In genomic region chr15:8734363-8734739, GRCm38 (mm10) we compare ENCODE assay signal across 28 mouse cellular contexts. TPM values are rescaled to one million over a fixed set of nuclear protein-coding genes. Genes with fewer than 3 reads are reported as not detected.
A peak's percentile ranks its signal among the peaks of the same experiment; 100 is the strongest.
DNase-seq lines count a peak whose midpoint lies in the region; ATAC-seq and TF ChIP-seq lines count a peak whose summit lies in the region.
"Had no signal": no experiment of that assay in that cellular context is flagged by ENCODE, and none has a peak within 500 bp of the region (broad histone marks: within the 10 kb centered on the region; RNA-seq: fewer than 3 reads in every experiment).

No protein-coding gene starts in this region.

- no peak for DNase-seq in forebrain, embryonic 11.5 days (ENCODE audit: low spot score)
- no peak for DNase-seq in forebrain, postnatal 0 days
- no peak for DNase-seq in kidney, adult 11 months
- peak; percentile 45 for DNase-seq in midbrain, embryonic 11.5 days (ENCODE audit: low spot score, missing footprints)
- DNase-seq in midbrain, embryonic 14.5 days = no peak
- DNase-seq: adrenal gland, postnatal 25 days; cerebellum, adult 11-12 months; cerebellum, adult 9-11 months; gastrocnemius, postnatal 25 days; heart, adult 2 months; heart, postnatal 4 days; kidney, adult 8-10 months; layer of hippocampus, adult 9-11 months; lung, postnatal 4 days; right cerebral cortex, adult 18-20 months; right cerebral cortex, postnatal 4 days; thymus, adult 18-20 months; thymus, postnatal 25 days had no signal

- no peaks in the 10 kb centered on the region for H3K36me3 ChIP-seq in forebrain, embryonic 11.5 days (ENCODE audit: control insufficient read depth, insufficient read depth, low read length)
- no peaks in the 10 kb centered on the region for H3K36me3 ChIP-seq in forebrain, postnatal 0 days (ENCODE audit: insufficient read depth)
- H3K36me3 ChIP-seq in kidney, embryonic 16.5 days (ENCODE audit: insufficient read depth, low read length) = no peaks in the 10 kb centered on the region
- H3K36me3 ChIP-seq in midbrain, embryonic 11.5 days (ENCODE audit: control insufficient read depth, insufficient read depth, low read length) = no peaks in the 10 kb centered on the region
- no peaks in the 10 kb centered on the region for H3K36me3 ChIP-seq in midbrain, embryonic 14.5 days (ENCODE audit: control insufficient read depth, insufficient read depth, low read length)
- H3K36me3 ChIP-seq: embryonic facial prominence, embryonic 15.5 days; heart, embryonic 12.5 days; limb, embryonic 13.5 days; midbrain, embryonic 15.5 days had no signal

- peaks cover 4% of the 10 kb centered on the region for H3K4me1 ChIP-seq in forebrain, embryonic 11.5 days (replicated peaks; ENCODE audit: control insufficient read depth, insufficient read depth, low read length)
- H3K4me1 ChIP-seq in forebrain, postnatal 0 days (ENCODE audit: insufficient read depth) = no peaks in the 10 kb centered on the region
- H3K4me1 ChIP-seq in kidney, embryonic 16.5 days (ENCODE audit: insufficient read depth, low read length) = 0 out of 2 replicates have a peak, but pooled peaks cover 4% of the 10 kb centered on the region
- H3K4me1 ChIP-seq in midbrain, embryonic 11.5 days (ENCODE audit: control insufficient read depth, insufficient read depth, low read length) = 0 out of 2 replicates have a peak, but pooled peaks cover 3% of the 10 kb centered on the region
- no peaks in the 10 kb centered on the region for H3K4me1 ChIP-seq in midbrain, embryonic 14.5 days (ENCODE audit: control insufficient read depth, insufficient read depth, low read length)
- H3K4me1 ChIP-seq: embryonic facial prominence, embryonic 15.5 days; midbrain, embryonic 15.5 days had no signal

- WGBS in forebrain, embryonic 11.5 days = 83% methylated on average over 6 of the region's 6 CpGs
- 67% methylated on average over 6 of the region's 6 CpGs for WGBS in forebrain, postnatal 0 days
- 30% methylated on average over 6 of the region's 6 CpGs for WGBS in kidney, embryonic 16.5 days
- 84% methylated on average over 6 of the region's 6 CpGs for WGBS in midbrain, embryonic 11.5 days
- 92% methylated on average over 6 of the region's 6 CpGs for WGBS in midbrain, embryonic 14.5 days

- no peak overlapping the region for H3K4me3 ChIP-seq in forebrain, embryonic 11.5 days (ENCODE audit: low read depth, low read length)
- H3K4me3 ChIP-seq in forebrain, postnatal 0 days (ENCODE audit: low read depth, low read length) = no peak overlapping the region
- H3K4me3 ChIP-seq in kidney, embryonic 16.5 days (ENCODE audit: low read length) = no peak overlapping the region
- no peak overlapping the region for H3K4me3 ChIP-seq in midbrain, embryonic 11.5 days (ENCODE audit: low read depth, low read length)
- H3K4me3 ChIP-seq in midbrain, embryonic 14.5 days (replicated peaks; ENCODE audit: low read depth, low read length) = no peak overlapping the region
- H3K4me3 ChIP-seq: embryonic facial prominence, embryonic 15.5 days; heart, adult 2 months; heart, embryonic 12.5 days; limb, embryonic 13.5 days; midbrain, embryonic 15.5 days had no signal

- H3K9me3 ChIP-seq in forebrain, embryonic 11.5 days (ENCODE audit: control insufficient read depth, low read length) = no peaks in the 10 kb centered on the region; the same call in 1 of the 2 replicates
- H3K9me3 ChIP-seq in forebrain, postnatal 0 days (ENCODE audit: low read length) = no peaks in the 10 kb centered on the region
- H3K9me3 ChIP-seq in kidney, embryonic 16.5 days (ENCODE audit: low read length) = no peaks in the 10 kb centered on the region
- no peaks in the 10 kb centered on the region for H3K9me3 ChIP-seq in midbrain, embryonic 11.5 days (ENCODE audit: control insufficient read depth, low read length)
- H3K9me3 ChIP-seq in midbrain, embryonic 14.5 days (ENCODE audit: control insufficient read depth, low read length) = no peaks in the 10 kb centered on the region
- H3K9me3 ChIP-seq: embryonic facial prominence, embryonic 15.5 days; heart, embryonic 12.5 days; limb, embryonic 13.5 days; midbrain, embryonic 15.5 days had no signal

- no peak for TF ChIP-seq CTCF in forebrain, postnatal 0 days (IDR thresholded peaks at IDR 0.05; ENCODE audit: low read depth)

- no peaks in the 10 kb centered on the region for H3K27me3 ChIP-seq in forebrain, embryonic 11.5 days (ENCODE audit: control insufficient read depth, insufficient read depth, low read length)
- H3K27me3 ChIP-seq in forebrain, postnatal 0 days (ENCODE audit: insufficient read depth, low read length) = no peaks in the 10 kb centered on the region
- H3K27me3 ChIP-seq in kidney, embryonic 16.5 days (ENCODE audit: insufficient read depth, low read length) = no peaks in the 10 kb centered on the region
- H3K27me3 ChIP-seq in midbrain, embryonic 11.5 days (ENCODE audit: control insufficient read depth, insufficient read depth, low read length) = no peaks in the 10 kb centered on the region
- H3K27me3 ChIP-seq in midbrain, embryonic 14.5 days (ENCODE audit: control insufficient read depth, insufficient read depth, low read length) = no peaks in the 10 kb centered on the region
- H3K27me3 ChIP-seq: embryonic facial prominence, embryonic 15.5 days; heart, embryonic 12.5 days; limb, embryonic 13.5 days; midbrain, embryonic 15.5 days had no signal

- H3K4me2 ChIP-seq in forebrain, embryonic 11.5 days (ENCODE audit: low read depth, low read length, severe bottlenecking) = no peak overlapping the region
- no peak overlapping the region for H3K4me2 ChIP-seq in forebrain, postnatal 0 days (ENCODE audit: low read depth)
- H3K4me2 ChIP-seq in kidney, embryonic 16.5 days (replicated peaks; ENCODE audit: low read depth, low read length) = peak overlapping the region; percentile 9; the same call in 1 of the 2 replicates
- H3K4me2 ChIP-seq in midbrain, embryonic 11.5 days = no peak overlapping the region
- no peak overlapping the region for H3K4me2 ChIP-seq in midbrain, embryonic 14.5 days (ENCODE audit: low read length)
- H3K4me2 ChIP-seq: embryonic facial prominence, embryonic 15.5 days; heart, embryonic 12.5 days; hindbrain, embryonic 14.5 days; liver, embryonic 11.5 days; midbrain, embryonic 15.5 days had no signal

- no peak for ATAC-seq in forebrain, embryonic 11.5 days (replicated peaks; ENCODE audit: low FRiP score)
- ATAC-seq in forebrain, postnatal 0 days = no peak
- ATAC-seq in kidney, embryonic 16.5 days (ENCODE audit: low FRiP score, low TSS enrichment) = peak; percentile 70
- no peak for ATAC-seq in midbrain, embryonic 11.5 days (ENCODE audit: low FRiP score)
- ATAC-seq in midbrain, embryonic 14.5 days (ENCODE audit: low FRiP score, low TSS enrichment) = no peak
- ATAC-seq in megakaryocyte progenitor cell, adult 5-6 weeks (replicated peaks; ENCODE audit: poor library complexity) = 0 out of 2 replicates have a peak, but pooled peaks have one; percentile 42
- ATAC-seq in erythroid progenitor cell, adult 5-6 weeks (replicated peaks; ENCODE audit: low FRiP score, poor library complexity, severe bottlenecking) = no peak
- ATAC-seq: midbrain, embryonic 15.5 days had no signal

- H3K9ac ChIP-seq in forebrain, embryonic 11.5 days (ENCODE audit: low read length) = no peak overlapping the region
- no peak overlapping the region for H3K9ac ChIP-seq in forebrain, postnatal 0 days
- no peak overlapping the region for H3K9ac ChIP-seq in kidney, embryonic 16.5 days (replicated peaks; ENCODE audit: low read length)
- no peak overlapping the region for H3K9ac ChIP-seq in midbrain, embryonic 11.5 days (ENCODE audit: low read length)
- no peak overlapping the region for H3K9ac ChIP-seq in midbrain, embryonic 14.5 days (replicated peaks; ENCODE audit: low read length)
- H3K9ac ChIP-seq: embryonic facial prominence, embryonic 15.5 days; heart, embryonic 12.5 days; hindbrain, embryonic 14.5 days; limb, embryonic 13.5 days; midbrain, embryonic 15.5 days had no signal

- peak overlapping the region; percentile 1; the same call in 1 of the 2 replicates for H3K27ac ChIP-seq in forebrain, embryonic 11.5 days (ENCODE audit: low read depth, low read length)
- no peak overlapping the region for H3K27ac ChIP-seq in forebrain, postnatal 0 days (ENCODE audit: low read depth, low read length)
- H3K27ac ChIP-seq in kidney, embryonic 16.5 days (ENCODE audit: low read length) = peak overlapping the region; percentile 73
- no peak overlapping the region for H3K27ac ChIP-seq in midbrain, embryonic 11.5 days (ENCODE audit: low read depth, low read length)
- H3K27ac ChIP-seq in midbrain, embryonic 14.5 days (replicated peaks; ENCODE audit: low read depth, low read length) = no peak overlapping the region
- H3K27ac ChIP-seq: embryonic facial prominence, embryonic 15.5 days; heart, adult 2 months; hindbrain, embryonic 14.5 days; limb, embryonic 13.5 days; midbrain, embryonic 15.5 days; stomach, postnatal 0 days had no signal

RNA-seq across cellular contexts. Expression of gene Slc1a3, which starts 23.8 kb away (rescaled TPM):
- polyA plus RNA-seq in forebrain, embryonic 11.5 days (2014; fragmentation: Nextera tagmentation; extraction: Ambion mirVana) = 48.7 and 49.3 TPM in 2 replicates
- 210 and 234 TPM in 2 replicates for total RNA-seq in forebrain, postnatal 0 days (2014; rRNA removed)
- polyA plus RNA-seq in forebrain, postnatal 0 days (2015; fragmentation: Nextera tagmentation; extraction: Ambion mirVana) = 147 and 192 TPM in 2 replicates
- 14.6 and 18.0 TPM in 2 replicates for polyA plus RNA-seq in kidney, embryonic 16.5 days (2015; fragmentation: Nextera tagmentation; extraction: Ambion mirVana)
- 33.5 and 39.5 TPM in 2 replicates for polyA plus RNA-seq in midbrain, embryonic 11.5 days (2014; fragmentation: Nextera tagmentation; extraction: Ambion mirVana)
- polyA plus RNA-seq in midbrain, embryonic 14.5 days (2014; fragmentation: Nextera tagmentation; extraction: Ambion mirVana) = 117 and 138 TPM in 2 replicates
- total RNA-seq in megakaryocyte progenitor cell, adult 5-6 weeks (2015) = 0.67 TPM in 1 of 2 replicates, not detected in the other
- 0.08 TPM in 1 of 2 replicates, not detected in the other for total RNA-seq in megakaryocyte progenitor cell, adult 5-6 weeks (2017)
- 6.5 and 19.7 TPM in 2 replicates for total RNA-seq in erythroid progenitor cell, adult 5-6 weeks (2015; ENCODE audit: low replicate concordance)
- total RNA-seq in erythroid progenitor cell, adult 5-6 weeks (2017; ENCODE audit: low replicate concordance) = 1.7 and 2.6 TPM in 2 replicates

Comparison
In these comparisons a context has a peak if more than half of its experiments do, and no peak if none do; other contexts are left out.
1. H3K27ac ChIP-seq: peak in forebrain, embryonic 11.5 days (single experiment) and kidney, embryonic 16.5 days (single experiment); none in forebrain, postnatal 0 days (single experiment), midbrain, embryonic 11.5 days (single experiment) and midbrain, embryonic 14.5 days (single experiment).
2. ATAC-seq: peak in kidney, embryonic 16.5 days (single experiment) and megakaryocyte progenitor cell, adult 5-6 weeks (single experiment); none in forebrain, embryonic 11.5 days (single experiment), forebrain, postnatal 0 days (single experiment), midbrain, embryonic 11.5 days (single experiment), midbrain, embryonic 14.5 days (single experiment) and erythroid progenitor cell, adult 5-6 weeks (single experiment).